ENCODE assay signal across 16 mouse cellular contexts in the genomic region with DNA sequence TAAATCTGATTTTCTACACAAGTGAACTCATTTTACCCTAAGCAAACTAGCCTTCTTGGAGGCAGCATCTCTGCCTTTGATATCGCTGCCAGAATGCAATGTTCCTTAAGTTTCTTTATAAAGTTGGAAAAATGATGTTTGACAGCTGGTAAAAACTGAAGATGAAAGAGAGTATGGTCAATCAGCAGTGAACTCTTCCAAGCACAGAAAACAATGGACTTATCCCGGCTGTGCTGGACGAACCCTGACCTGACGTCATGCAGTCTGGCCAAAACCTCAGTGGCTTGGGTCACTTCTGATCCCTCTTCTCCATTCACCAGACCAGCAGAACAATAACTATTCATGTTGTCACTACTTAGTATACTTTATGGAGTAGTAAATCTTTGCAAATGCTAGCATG. TPM values are rescaled to one million over a fixed set of nuclear protein-coding genes. Genes with fewer than 3 reads are reported as not detected.
"Had no signal": no experiment of that assay in that cellular context is flagged by ENCODE, and none has a peak within 500 bp of the region (broad histone marks: within the 10 kb centered on the region; RNA-seq: fewer than 3 reads in every experiment).

No protein-coding gene starts in this region.

- ATAC-seq: liver, postnatal 0 days had no signal

- H3K4me1 ChIP-seq: liver, embryonic 13.5 days had no signal

- H3K4me3 ChIP-seq: layer of hippocampus, adult 2 months; limb, embryonic 12.5 days; liver, embryonic 13.5 days; myocyte; neural tube, embryonic 15.5 days had no signal

- H3K9me3 ChIP-seq: limb, embryonic 12.5 days; liver, embryonic 13.5 days; neural tube, embryonic 15.5 days had no signal

- DNase-seq: kidney, adult 8-10 months; kidney, postnatal 36 days; liver; liver, embryonic 13.5 days; liver, postnatal 0 days; lung, postnatal 36 days; midbrain, embryonic 14.5 days; right cerebral cortex, postnatal 4 days; spleen, adult 18-20 months; thymus, adult 18-20 months; thymus, postnatal 14 days had no signal

- H3K4me2 ChIP-seq: limb, embryonic 12.5 days; liver, embryonic 13.5 days; neural tube, embryonic 15.5 days had no signal

- H3K27ac ChIP-seq: layer of hippocampus, adult 2 months; limb, embryonic 12.5 days; liver, embryonic 13.5 days; neural tube, embryonic 15.5 days had no signal

- H3K9ac ChIP-seq: limb, embryonic 12.5 days; liver, embryonic 13.5 days; liver, postnatal 0 days; neural tube, embryonic 15.5 days had no signal

- H3K27me3 ChIP-seq: limb, embryonic 12.5 days; liver, embryonic 13.5 days; neural tube, embryonic 15.5 days had no signal

- H3K36me3 ChIP-seq: limb, embryonic 12.5 days; liver, embryonic 13.5 days; neural tube, embryonic 15.5 days had no signal

RNA-seq across cellular contexts. Expression of gene Dclk1, which starts 46.6 kb away (rescaled TPM):
- total RNA-seq: megakaryocyte progenitor cell, adult 5-6 weeks had no signal
